Mouse (Mus musculus): ENCODE data around the gene Serpina9.

GRCm38 (mm10) chr12:103985868-103986267, 27.7 kb downstream of the Serpina9 start:
- TF ChIP-seq GATA1 (IDR thresholded peaks at IDR 0.05; ENCODE audit: low read length) (no peak), TAL1 (IDR thresholded peaks at IDR 0.05; ENCODE audit: low read length) (no peak)

Measured in erythroblast, embryonic 14.5 days (primary cell).